Mouse (Mus musculus): ENCODE data around the gene Fmnl2.

DNA sequence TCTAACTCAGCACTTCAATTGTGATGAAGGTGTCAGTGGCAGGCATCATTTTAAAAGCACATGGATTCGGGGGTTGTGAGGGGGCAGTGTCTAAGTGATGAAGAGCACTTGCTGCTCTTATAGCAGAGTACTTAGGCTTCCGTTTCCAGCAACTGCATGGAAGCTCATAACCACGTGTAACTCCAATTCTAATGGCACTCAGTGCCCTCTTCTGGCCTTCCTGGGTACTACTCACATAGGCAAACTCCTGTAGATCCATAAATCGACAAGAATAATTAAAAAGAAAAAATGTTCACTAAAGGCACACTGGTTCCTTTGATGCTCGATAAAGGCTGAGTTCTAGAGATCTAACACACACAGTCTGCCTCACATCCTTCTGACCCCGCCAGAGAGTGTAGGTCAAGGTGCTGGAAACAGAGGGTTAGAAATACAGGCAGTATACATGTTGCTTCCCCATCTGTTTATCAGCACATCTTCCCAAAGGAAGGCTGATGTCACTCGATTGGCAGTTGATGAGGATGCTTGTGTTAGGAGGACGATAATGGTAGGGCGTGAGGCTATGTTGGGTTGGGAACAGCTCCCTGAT lies 228.1 kb downstream of the Fmnl2 start:
- TF ChIP-seq CTCF (IDR thresholded peaks at IDR 0.05; ENCODE audit: extremely low read depth, insufficient read depth, insufficient read length, insufficient replicate concordance) (no peak), POLR2A (IDR thresholded peaks at IDR 0.05; ENCODE audit: low read depth, low read length) (no peak)
